Mouse (Mus musculus) cerebellum, adult 2 months (tissue): ENCODE measurements at regions not wholly inside any gene's neighbourhood (a gene's known extent, or its start where the extent isn't known, plus 50 kb on each side); places are given as distances from the start of the nearest gene placed in this dataset.

ENCODE experiments used
- DNase-seq, 2 experiments: peaks; one replicate each; pipeline ENCODE4 v3.0.0; 2021
- H3K27ac ChIP-seq: fragments of 200-500 bp; 2 replicates; pipeline ENCODE4 v1.5.1; 2012; ENCODE audit warnings: low read length, control low read depth, inconsistent platforms; ENCODE audit not compliant: insufficient read depth
- H3K27me3 ChIP-seq: fragments of 200-500 bp; 2 replicates; pipeline ENCODE4 v1.6.1; 2012; ENCODE audit warnings: inconsistent platforms, mild to moderate bottlenecking, low read length, moderate library complexity; ENCODE audit not compliant: control insufficient read depth, insufficient read depth
- H3K4me1 ChIP-seq: fragments of 200-500 bp; 2 replicates; pipeline ENCODE4 v1.6.1; 2011; ENCODE audit warnings: low read length; ENCODE audit not compliant: control insufficient read depth, insufficient read depth
- H3K4me3 ChIP-seq: fragments of 200-500 bp; replicated peaks from 2 replicates; pipeline ENCODE3; 2011; ENCODE audit warnings: mild to moderate bottlenecking, low read depth, low read length, control low read depth; ENCODE audit not compliant: insufficient read depth
- CTCF ChIP-seq: fragments of 200-500 bp; IDR thresholded peaks from 2 replicates; pipeline ENCODE4 v1.5.1; 2011; ENCODE audit warnings: low read depth, mild to moderate bottlenecking, control low read depth, low read length, moderate library complexity, borderline replicate concordance; ENCODE audit not compliant: insufficient read depth
- POLR2A ChIP-seq: fragments of 200-500 bp; IDR thresholded peaks from 2 replicates; pipeline ENCODE4 v1.6.1; 2011; ENCODE audit warnings: low read length, control low read depth, borderline replicate concordance; ENCODE audit not compliant: insufficient read depth
- WGBS: fragments of 180-500 bp; shearing (Covaris S2); methylation state at CpG from one replicate; pipeline ENCODE4 v1.1.7; 2018; 5-methylcytosine and 5-hydroxymethylcytosine counted together

- H3K4me3 ChIP-seq: no peak overlapping the region
- H3K4me1 ChIP-seq: no peaks in the 10 kb centered on the region
- WGBS: 65% methylated on average over 18 of the region's 18 CpGs
- no peak for TF ChIP-seq POLR2A
- no peak for TF ChIP-seq CTCF
- no peak for DNase-seq
- no peaks in the 10 kb centered on the region for H3K27me3 ChIP-seq
- H3K27ac ChIP-seq: no peak overlapping the region
Measured at GRCm38 (mm10) chr14:48751751-48752578, 78.3 kb upstream of the Otx2 start.

GRCm38 (mm10) chr14:48750994-48751393, 77.4 kb upstream of the Otx2 start:
- no peak for TF ChIP-seq CTCF
- no peak for TF ChIP-seq POLR2A
- H3K27ac ChIP-seq: no peak overlapping the region
- no peaks in the 10 kb centered on the region for H3K27me3 ChIP-seq
- WGBS: 44% methylated on average over 6 of the region's 6 CpGs
- no peak overlapping the region for H3K4me3 ChIP-seq
- no peaks in the 10 kb centered on the region for H3K4me1 ChIP-seq
- no peak for DNase-seq

- TF ChIP-seq CTCF: no peak
- no peak for TF ChIP-seq POLR2A
- H3K27me3 ChIP-seq: no peaks in the 10 kb centered on the region
- whole genome bisulfite sequencing: 92% methylated on average over 12 of the region's 12 CpGs
- H3K4me3 ChIP-seq: no peak overlapping the region
- H3K4me1 ChIP-seq: no peaks in the 10 kb centered on the region
- H3K27ac ChIP-seq: no peak overlapping the region
- DNase-seq: no peak
Measured at GRCm38 (mm10) chr14:48748976-48749375, 75.4 kb upstream of the Otx2 start.

- Histone ChIP-seq H3K27ac (no peak overlapping the region), H3K27me3 (no peaks in the 10 kb centered on the region), H3K4me1 (no peaks in the 10 kb centered on the region), H3K4me3 (no peak overlapping the region)
- WGBS: 93% methylated on average over 1 of the region's 1 CpGs
- TF ChIP-seq CTCF: no peak
- TF ChIP-seq POLR2A: no peak
- no peak for DNase-seq
Measured at GRCm38 (mm10) chr14:48747936-48748335, 74.3 kb upstream of the Otx2 start.

- no peaks in the 10 kb centered on the region; the same call in 1 of the 2 replicates for H3K27me3 ChIP-seq
- 72% methylated on average over 7 of the region's 7 CpGs for WGBS
- no peaks in the 10 kb centered on the region for H3K4me1 ChIP-seq
- TF ChIP-seq POLR2A (no peak), CTCF (no peak)
- no peak for DNase-seq
- H3K4me3 ChIP-seq: no peak overlapping the region
- H3K27ac ChIP-seq: no peak overlapping the region
Measured at GRCm38 (mm10) chr14:48740942-48741602, 67.5 kb upstream of the Otx2 start.

GRCm38 (mm10) chr14:48739121-48739520, 65.5 kb upstream of the Otx2 start:
- WGBS: 92% methylated on average over 4 of the region's 4 CpGs
- Histone ChIP-seq H3K4me3 (no peak overlapping the region), H3K4me1 (no peaks in the 10 kb centered on the region), H3K27me3 (no peaks in the 10 kb centered on the region; the same call in 1 of the 2 replicates), H3K27ac (no peak overlapping the region)
- DNase-seq: no peak
- TF ChIP-seq CTCF: no peak
- no peak for TF ChIP-seq POLR2A

- TF ChIP-seq CTCF (no peak), POLR2A (no peak)
- no peak for DNase-seq
- H3K27me3 ChIP-seq: no peaks in the 10 kb centered on the region; the same call in 1 of the 2 replicates
- H3K4me3 ChIP-seq: no peak overlapping the region
- 73% methylated on average over 10 of the region's 10 CpGs for WGBS
- no peaks in the 10 kb centered on the region for H3K4me1 ChIP-seq
- no peak overlapping the region for H3K27ac ChIP-seq
Measured at GRCm38 (mm10) chr14:48738641-48739040, 65.0 kb upstream of the Otx2 start.

DNA sequence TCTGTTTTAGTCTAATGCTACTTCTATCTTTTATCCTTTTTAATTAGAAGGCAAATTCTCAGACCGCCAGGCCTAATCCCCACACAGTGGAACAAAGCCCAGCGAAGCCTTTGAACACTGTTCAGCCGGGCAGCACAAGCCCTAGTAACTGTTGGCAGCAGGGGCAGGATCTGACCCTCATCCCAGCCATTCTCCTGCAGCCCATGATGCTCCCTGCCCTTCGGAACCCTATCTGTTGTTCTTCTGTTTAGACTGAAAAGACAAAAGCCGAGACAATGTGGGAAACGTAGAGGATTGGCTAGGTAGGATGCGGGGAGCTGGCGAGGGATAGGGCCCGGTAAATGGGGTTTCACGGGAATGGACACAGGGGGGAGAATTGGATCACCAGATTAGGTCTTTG, 64.6 kb upstream of the Otx2 start:
- Histone ChIP-seq H3K4me1 (no peaks in the 10 kb centered on the region), H3K27me3 (no peaks in the 10 kb centered on the region; the same call in 1 of the 2 replicates), H3K4me3 (no peak overlapping the region), H3K27ac (no peak overlapping the region)
- no peak for TF ChIP-seq CTCF
- no peak for TF ChIP-seq POLR2A
- 61% methylated on average over 10 of the region's 10 CpGs for WGBS
- DNase-seq: no peak
